Mouse (Mus musculus) cortical plate, adult 2 months (tissue): Measurements from ENCODE around the gene Sema4g. TPM values are rescaled to one million over a fixed set of nuclear protein-coding genes. Genes with fewer than 3 reads are reported as not detected.

ENCODE experiments used
- H3K27ac ChIP-seq: fragments of 200-500 bp; 2 replicates; pipeline ENCODE4 v1.5.1; 2012; ENCODE audit warnings: low read length, control low read depth, inconsistent platforms; ENCODE audit not compliant: insufficient read depth
- H3K4me1 ChIP-seq: fragments of 200-500 bp; 2 replicates; pipeline ENCODE4 v1.6.1; 2011; ENCODE audit warnings: low read length; ENCODE audit not compliant: control insufficient read depth, insufficient read depth
- H3K4me3 ChIP-seq: fragments of 200-500 bp; 2 replicates; pipeline ENCODE4 v1.5.1; 2011; ENCODE audit warnings: mild to moderate bottlenecking, low read length, control low read depth; ENCODE audit not compliant: insufficient read depth
- CTCF ChIP-seq: fragments of 200-500 bp; IDR thresholded peaks from 2 replicates; pipeline ENCODE4 v1.5.1; 2011; ENCODE audit warnings: mild to moderate bottlenecking, control low read depth, low read length; ENCODE audit not compliant: insufficient read depth; ENCODE audit errors: extremely low read depth
- POLR2A ChIP-seq: fragments of 200-500 bp; IDR thresholded peaks from 2 replicates; pipeline ENCODE4 v1.6.1; 2011; ENCODE audit warnings: mild to moderate bottlenecking, low read length, control low read depth; ENCODE audit not compliant: insufficient read depth; ENCODE audit errors: extremely low read depth
- polyA plus RNA-seq: library from polyadenylated mRNA; depleted of rRNA; stranded (reverse); fragments of >200 nt; gene quantifications from 2 replicates; pipeline ENCODE4 v1.2.3, GENCODE M21; 2012

The Sema4g gene
- polyA plus RNA-seq, 1 experiment: 26.5 TPM

DNA sequence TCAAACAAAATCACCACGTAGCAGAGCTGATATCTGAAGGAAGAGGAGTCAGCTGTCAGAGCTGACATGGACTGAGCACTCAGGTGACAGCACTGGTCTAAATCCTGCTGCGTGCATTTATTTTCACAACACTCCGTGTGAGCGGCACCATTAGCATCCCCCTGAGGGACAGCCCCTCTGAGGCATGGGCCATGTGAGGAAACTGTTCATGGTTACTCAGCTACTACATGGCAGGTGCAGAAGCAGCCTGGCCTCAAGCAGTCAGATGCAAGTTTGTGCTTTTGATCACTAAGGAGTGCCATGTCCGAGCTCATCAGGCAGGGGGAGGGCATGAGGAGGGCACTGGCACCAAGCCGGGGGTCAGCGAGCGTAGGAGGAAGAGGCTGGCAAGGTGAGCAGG is 10.7 kb downstream of the Sema4g start:
- Histone ChIP-seq H3K4me1 (no peaks in the 10 kb centered on the region), H3K4me3 (no peak overlapping the region), H3K27ac (no peak overlapping the region)
- no peak for TF ChIP-seq CTCF
- no peak for TF ChIP-seq POLR2A

- Histone ChIP-seq H3K4me3 (no peak overlapping the region), H3K4me1 (no peaks in the 10 kb centered on the region), H3K27ac (no peak overlapping the region)
- TF ChIP-seq CTCF (no peak), POLR2A (no peak)
Measured at GRCm38 (mm10) chr19:45002301-45002700, 13.4 kb downstream of the Sema4g start.

- Histone ChIP-seq H3K27ac (no peak overlapping the region), H3K4me1 (no peaks in the 10 kb centered on the region), H3K4me3 (no peak overlapping the region)
- TF ChIP-seq CTCF (no peak), POLR2A (no peak)
Measured at GRCm38 (mm10) chr19:45003740-45004516, 15.0 kb downstream of the Sema4g start.

- TF ChIP-seq CTCF (no peak), POLR2A (peak; percentile 38; the same call in 1 of the 2 replicates)
- Histone ChIP-seq H3K27ac (no peak within 1 kb of the TSS), H3K4me3 (peak within 1 kb of the TSS; percentile 90), H3K4me1 (no peaks in the 10 kb centered on the region)
Measured at GRCm38 (mm10) chr19:45005444-45005843, 16.5 kb downstream of the Sema4g start, which contains the start of gene Twnk. Gene Twnk, plus strand, starts transcription at chr19:45005663.

DNA sequence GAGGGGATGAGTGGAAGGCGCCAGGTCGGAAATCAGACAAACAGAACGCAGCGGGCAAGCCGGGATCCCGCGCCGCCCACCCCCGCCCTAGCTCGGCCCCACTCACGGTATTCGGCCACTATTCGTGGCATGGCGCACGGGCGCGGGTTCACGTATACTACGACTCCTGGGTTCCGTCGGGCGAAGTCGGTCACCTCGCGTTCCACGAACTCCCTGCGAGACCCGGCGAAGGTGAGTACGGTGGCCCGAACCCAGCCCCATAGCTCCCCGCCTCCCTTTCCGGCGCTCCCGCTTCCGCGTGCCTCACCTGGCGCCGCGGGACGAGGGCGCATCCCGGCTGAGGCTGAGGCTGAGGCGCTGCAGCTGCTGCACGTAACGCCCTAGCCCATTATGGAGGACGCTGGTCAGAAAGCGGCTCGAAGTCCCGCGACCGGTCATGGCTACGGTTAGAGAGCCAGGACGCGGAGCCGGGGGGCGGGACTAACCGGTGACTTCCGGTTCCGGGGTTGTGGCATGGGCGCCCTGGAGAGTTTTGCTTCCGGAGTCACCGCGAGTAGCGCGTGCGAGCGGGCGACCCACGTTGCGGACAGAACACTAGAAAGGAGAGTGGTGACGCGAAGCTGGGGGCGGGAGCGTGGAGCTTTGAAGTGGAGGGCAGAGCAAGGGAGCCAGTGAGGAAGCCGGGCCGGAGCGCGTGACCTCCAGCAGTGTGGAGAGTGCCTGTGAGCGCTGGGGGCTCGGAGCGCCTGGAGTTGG is 17.2 kb downstream of the Sema4g start, which contains the start of gene Mrpl43:
Gene Mrpl43, minus strand, starts transcription at position 486 of the 756 bp plus-strand sequence.
- TF ChIP-seq POLR2A: 0 out of 2 replicates have a peak, but pooled peaks have one; percentile 53
- TF ChIP-seq CTCF: no peak
- H3K4me3 ChIP-seq: peak within 1 kb of the TSS; percentile 90
- no peaks in the 10 kb centered on the region for H3K4me1 ChIP-seq
- no peak within 1 kb of the TSS for H3K27ac ChIP-seq

GRCm38 (mm10) chr19:45007021-45007420 is 18.1 kb downstream of the Sema4g start:
- Histone ChIP-seq H3K4me1 (no peaks in the 10 kb centered on the region), H3K4me3 (peak overlapping the region; percentile 90), H3K27ac (no peak overlapping the region)
- TF ChIP-seq CTCF (no peak), POLR2A (no peak)

GRCm38 (mm10) chr19:45007425-45008191 is 18.7 kb downstream of the Sema4g start:
- TF ChIP-seq POLR2A: no peak
- no peak for TF ChIP-seq CTCF
- no peaks in the 10 kb centered on the region for H3K4me1 ChIP-seq
- H3K27ac ChIP-seq: no peak overlapping the region
- H3K4me3 ChIP-seq: no peak overlapping the region

DNA sequence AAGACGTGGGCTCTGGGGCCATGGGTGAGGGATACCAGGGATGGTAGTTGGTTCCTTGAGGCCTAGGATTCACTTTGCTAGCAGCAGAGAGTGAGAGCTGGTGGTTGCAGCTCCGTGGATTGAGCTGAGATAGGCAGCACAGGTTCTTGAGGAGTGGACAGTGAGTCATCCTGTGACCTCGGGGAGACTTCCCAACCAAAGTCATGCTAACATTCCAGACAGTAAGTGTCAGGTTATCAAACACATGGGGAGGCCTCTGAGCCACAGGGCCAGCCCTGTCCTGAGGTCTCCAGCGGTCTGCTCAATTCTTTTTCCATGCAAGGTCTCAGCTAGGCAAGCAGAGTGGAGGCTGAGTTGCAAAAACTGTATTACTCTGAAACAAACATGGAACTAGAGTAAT is 21.7 kb downstream of the Sema4g start:
- H3K27ac ChIP-seq: no peak overlapping the region
- peaks cover 5% of the 10 kb centered on the region for H3K4me1 ChIP-seq
- H3K4me3 ChIP-seq: no peak overlapping the region
- no peak for TF ChIP-seq POLR2A
- TF ChIP-seq CTCF: no peak

- peaks cover 5% of the 10 kb centered on the region for H3K4me1 ChIP-seq
- no peak for TF ChIP-seq POLR2A
- TF ChIP-seq CTCF: no peak
- no peak overlapping the region for H3K4me3 ChIP-seq
- H3K27ac ChIP-seq: no peak overlapping the region
Measured at GRCm38 (mm10) chr19:45012219-45012618, 23.3 kb downstream of the Sema4g start.

DNA sequence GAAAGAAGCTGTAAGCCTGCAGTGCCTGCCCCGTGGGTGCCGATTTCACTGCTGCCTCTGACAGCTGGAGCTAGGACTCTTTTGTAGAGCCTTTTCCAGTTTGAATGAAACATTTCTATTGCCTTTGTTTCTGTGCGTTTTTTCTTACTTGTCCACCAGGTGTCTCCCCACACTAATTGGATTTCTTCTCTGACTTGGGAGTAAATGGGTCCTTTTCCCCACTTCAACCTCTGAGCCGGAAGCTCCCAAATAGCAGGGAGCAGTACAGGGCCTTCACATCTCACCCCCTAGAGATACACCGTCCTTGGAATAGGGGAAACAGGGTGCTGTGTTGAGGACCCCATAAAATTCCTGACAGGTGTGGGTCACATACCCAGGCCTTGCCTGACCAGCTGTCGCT is 23.7 kb downstream of the Sema4g start:
- Histone ChIP-seq H3K4me3 (no peak overlapping the region), H3K4me1 (peaks cover 5% of the 10 kb centered on the region), H3K27ac (no peak overlapping the region)
- TF ChIP-seq CTCF (peak; percentile 24; the same call in 1 of the 2 replicates), POLR2A (no peak)
